Mouse (Mus musculus) C2C12 (cell line): ENCODE results near the gene Nprl3.
"Not testable (repeated sequence)": the region's sequence is repeated elsewhere in the genome, so short reads cannot be mapped to it uniquely, and the experiment has no call there.

Experiments used
- CTCF ChIP-seq: IDR thresholded peaks from one replicate; pipeline ENCODE4 v1.5.1; 2011; ENCODE audit not compliant: control insufficient read depth, insufficient read depth, insufficient read length
- USF1 ChIP-seq: IDR thresholded peaks from one replicate; pipeline ENCODE4 v1.6.1; 2011; ENCODE audit warnings: low read depth, mild to moderate bottlenecking, control low read depth, moderate library complexity

DNA sequence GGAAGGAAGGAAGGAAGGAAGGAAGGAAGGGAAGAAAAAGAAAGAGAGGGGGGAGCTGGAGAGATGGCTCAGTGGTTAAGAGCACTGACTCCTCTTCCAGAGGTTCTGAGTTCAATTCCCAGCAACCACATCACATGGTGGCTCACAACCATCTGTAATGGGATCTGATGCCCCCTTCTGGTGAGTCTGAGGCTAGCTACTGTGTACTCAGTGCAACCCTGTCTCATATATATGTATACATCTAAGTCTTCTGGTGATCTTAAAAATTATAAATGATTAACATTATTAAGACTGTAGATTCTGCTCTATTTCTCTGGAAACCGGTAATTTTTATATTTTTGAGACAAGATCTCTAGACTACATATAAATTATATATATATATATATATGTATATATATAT, 66.5 kb downstream of the Nprl3 start:
- not testable (repeated sequence) for TF ChIP-seq CTCF, USF1
